Mouse (Mus musculus) CH12.LX (cell line): ENCODE measurements around the gene Ypel4. TPM values are rescaled to one million over a fixed set of nuclear protein-coding genes. Genes with fewer than 3 reads are reported as not detected.

ENCODE experiments used
- DNase-seq: peaks from one replicate; pipeline ENCODE4 v3.0.0-alpha.2; 2013; ENCODE audit errors: extremely low read depth
- H3K27ac ChIP-seq: 2 replicates; pipeline ENCODE4 v1.5.1; 2012; ENCODE audit warnings: low read depth, mild to moderate bottlenecking, control low read depth, moderate library complexity; ENCODE audit not compliant: insufficient read depth
- H3K27me3 ChIP-seq: replicated peaks from 2 replicates; pipeline ENCODE3; 2012; ENCODE audit warnings: inconsistent platforms
- H3K36me3 ChIP-seq, 2 experiments: replicated peaks in 1 of 2; 2 replicates each; pipeline versions ENCODE3 to v1.6.1; 2012; ENCODE audit warnings: inconsistent platforms in 1 of 2, low read length in 1 of 2, mild to moderate bottlenecking in 1 of 2, mixed read lengths in 1 of 2, moderate library complexity in 1 of 2; ENCODE audit not compliant: control insufficient read depth in 1 of 2, insufficient read depth in 1 of 2
- H3K4me1 ChIP-seq, 2 experiments: 2 replicates each; pipeline ENCODE4 v1.6.1; 2012; ENCODE audit warnings: inconsistent platforms in 1 of 2, moderate library complexity in 1 of 2; ENCODE audit not compliant: insufficient read depth in 2 of 2, control insufficient read depth in 1 of 2
- H3K4me2 ChIP-seq: 2 replicates; pipeline ENCODE4 v1.6.1; 2012; ENCODE audit warnings: low read depth, mild to moderate bottlenecking, control low read depth; ENCODE audit not compliant: poor library complexity, insufficient read depth, severe bottlenecking
- H3K4me3 ChIP-seq, 3 experiments: fragments of 150-350 bp in 1 of 3; sonication (generic) in 1 of 3; replicated peaks in 1 of 3; 2 replicates each; pipeline versions ENCODE3 to v1.5.1; 2011 to 2012; ENCODE audit warnings: low read depth in 2 of 3, low read length in 2 of 3, mild to moderate bottlenecking in 2 of 3, moderate library complexity in 2 of 3, control low read depth in 1 of 3, improper control_type of control experiment in 1 of 3, inconsistent platforms in 1 of 3, mixed read lengths in 1 of 3; ENCODE audit not compliant: poor library complexity in 1 of 3
- H3K79me2 ChIP-seq: replicated peaks from 2 replicates; pipeline ENCODE4 v1.6.1; 2012; ENCODE audit warnings: mild to moderate bottlenecking, moderate library complexity; ENCODE audit not compliant: control insufficient read depth, poor library complexity, insufficient read depth, severe bottlenecking; ENCODE audit errors: extremely low read depth
- H3K9ac ChIP-seq: 2 replicates; pipeline ENCODE4 v1.6.1; 2012; ENCODE audit warnings: low read depth, mild to moderate bottlenecking, control low read depth, moderate library complexity; ENCODE audit not compliant: insufficient read depth
- H3K9me3 ChIP-seq: replicated peaks from 2 replicates; pipeline ENCODE3; 2012; ENCODE audit warnings: low read length, inconsistent platforms, mixed read lengths
- CHD1 ChIP-seq: IDR thresholded peaks from 2 replicates; pipeline ENCODE4 v1.6.1; 2012; ENCODE audit warnings: low read depth, low read length, improper control_type of control experiment, inconsistent platforms
- ELF1 ChIP-seq: IDR thresholded peaks from 2 replicates; pipeline ENCODE4 v1.6.1; 2014; ENCODE audit warnings: low read depth, mild to moderate bottlenecking, inconsistent platforms, low read length, improper control_type of control experiment
- ETS1 ChIP-seq: conservative IDR thresholded peaks from 2 replicates; pipeline ENCODE4 v1.6.1; 2012; ENCODE audit warnings: low read depth, mild to moderate bottlenecking, inconsistent platforms, low read length, improper control_type of control experiment, moderate library complexity
- GABPA ChIP-seq: IDR thresholded peaks from 2 replicates; pipeline ENCODE4 v1.6.1; 2012; ENCODE audit warnings: low read depth, low read length, improper control_type of control experiment, inconsistent platforms; ENCODE audit not compliant: insufficient replicate concordance
- HCFC1 ChIP-seq: IDR thresholded peaks from 2 replicates; pipeline ENCODE4 v1.6.1; 2012; ENCODE audit warnings: low read depth, mild to moderate bottlenecking, inconsistent platforms, low read length, improper control_type of control experiment
- IRF4 ChIP-seq: IDR thresholded peaks from 2 replicates; pipeline ENCODE4 v1.6.1; 2014; ENCODE audit warnings: low read depth, mild to moderate bottlenecking, inconsistent platforms, low read length, improper control_type of control experiment
- JUND ChIP-seq: conservative IDR thresholded peaks from 2 replicates; pipeline ENCODE4 v1.6.1; 2011; ENCODE audit warnings: low read depth, low read length, improper control_type of control experiment
- MAFK ChIP-seq: IDR thresholded peaks from 2 replicates; pipeline ENCODE4 v1.6.1; 2011; ENCODE audit warnings: low read length, improper control_type of control experiment; ENCODE audit not compliant: insufficient replicate concordance
- MAZ ChIP-seq: IDR thresholded peaks from 2 replicates; pipeline ENCODE4 v1.6.1; 2012; ENCODE audit warnings: low read depth, mild to moderate bottlenecking, inconsistent platforms, low read length, improper control_type of control experiment, moderate library complexity
- MEF2A ChIP-seq: IDR thresholded peaks from 2 replicates; pipeline ENCODE4 v1.6.1; 2014; ENCODE audit warnings: low read depth, mild to moderate bottlenecking, inconsistent platforms, low read length, improper control_type of control experiment, borderline replicate concordance
- NELFE ChIP-seq: IDR thresholded peaks from 2 replicates; pipeline ENCODE4 v1.6.1; 2011; ENCODE audit warnings: low read depth, low read length, improper control_type of control experiment
- NRF1 ChIP-seq: IDR thresholded peaks from 2 replicates; pipeline ENCODE4 v1.6.1; 2014; ENCODE audit warnings: low read depth, mild to moderate bottlenecking, inconsistent platforms, low read length, improper control_type of control experiment, moderate library complexity
- POLR2AphosphoS2 ChIP-seq: IDR thresholded peaks from 2 replicates; pipeline ENCODE4 v1.6.1; 2011; ENCODE audit warnings: low read depth, low read length, improper control_type of control experiment
- SMC3 ChIP-seq: IDR thresholded peaks from 2 replicates; pipeline ENCODE4 v1.6.1; 2011; ENCODE audit warnings: low read depth, low read length, improper control_type of control experiment
- UBTF ChIP-seq: IDR thresholded peaks from 2 replicates; pipeline ENCODE4 v1.6.1; 2012; ENCODE audit warnings: low read depth, mild to moderate bottlenecking, inconsistent platforms, low read length, improper control_type of control experiment, moderate library complexity
- USF1 ChIP-seq: IDR thresholded peaks from 2 replicates; pipeline ENCODE4 v1.6.1; 2014; ENCODE audit warnings: low read depth, mild to moderate bottlenecking, inconsistent platforms, low read length, improper control_type of control experiment
- ZC3H11A ChIP-seq: IDR thresholded peaks from 2 replicates; pipeline ENCODE4 v1.6.1; 2012; ENCODE audit warnings: low read depth, mild to moderate bottlenecking, inconsistent platforms, low read length, improper control_type of control experiment
- ZMIZ1 ChIP-seq: IDR thresholded peaks from 2 replicates; pipeline ENCODE4 v1.6.1; 2012; ENCODE audit warnings: low read depth, mild to moderate bottlenecking, inconsistent platforms, low read length, improper control_type of control experiment
- ZNF384 ChIP-seq: IDR thresholded peaks from 2 replicates; pipeline ENCODE4 v1.6.1; 2012; ENCODE audit warnings: low read depth, low read length, improper control_type of control experiment, inconsistent platforms
- dilution Hi-C: fragments of 300-500 bp; cut with MboI; formaldehyde crosslinking; loops from 2 replicates; pipeline ENCODE4 v1.14.3; 2020; ENCODE audit warnings: low sequenced_read_pairs; ENCODE audit not compliant: extremely low pct_unique_long_range_greater_than_20kb, extremely low pct_ligation_motif_present
- in situ Hi-C: fragments of 300-500 bp; cut with MboI; formaldehyde crosslinking; loops from 3 replicates; pipeline ENCODE4 v1.14.3; 2019; ENCODE audit warnings: low sequenced_read_pairs, low pct_ligation_motif_present, low pct_unique_long_range_greater_than_20kb, mixed read lengths
- polyA plus RNA-seq: library from polyadenylated mRNA; unstranded; fragments of >175 nt; gene quantifications from 2 replicates; pipeline ENCODE4 v1.2.1, GENCODE M21; 2012; ENCODE audit warnings: low read depth; ENCODE audit not compliant: insufficient read length
- total RNA-seq, 2 experiments: library from RNA; depleted of rRNA; stranded (reverse); fragments of 300-350 nt in 1 of 2; fragments of >200 nt in 1 of 2; gene quantifications; 2 replicates each; pipeline ENCODE4 v1.2.3; 2012 to 2014

Ypel4 gene
- total and polyA plus RNA-seq, 3 experiments: 0.59 TPM; not detected in 2

GRCm38 (mm10) chr2:84770501-84770900 lies 36.6 kb downstream of the Ypel4 start:
- Histone ChIP-seq H3K27ac (no peak overlapping the region), H3K4me2 (no peak overlapping the region), H3K36me3 (no peaks in the 10 kb centered on the region), H3K9ac (no peak overlapping the region), H3K4me1 (no peaks in the 10 kb centered on the region), H3K9me3 (no peaks in the 10 kb centered on the region), H3K27me3 (peaks cover 55% of the 10 kb centered on the region), H3K79me2 (no peaks in the 10 kb centered on the region), H3K4me3 (no peak overlapping the region)
- TF ChIP-seq MAFK (no peak), NRF1 (no peak), UBTF (no peak), ELF1 (no peak), ZMIZ1 (no peak), MAZ (no peak), ETS1 (no peak), CHD1 (no peak), ZNF384 (no peak), IRF4 (no peak), MEF2A (no peak), HCFC1 (no peak), NELFE (no peak), USF1 (no peak), SMC3 (no peak)
- DNase-seq: no peak
- dilution Hi-C loops: no loop called here
- in situ Hi-C loops: no loop called here

- Histone ChIP-seq H3K27ac (no peak overlapping the region), H3K36me3 (no peaks in the 10 kb centered on the region), H3K4me3 (no peak overlapping the region), H3K9ac (no peak overlapping the region), H3K27me3 (peaks cover 63% of the 10 kb centered on the region), H3K9me3 (no peaks in the 10 kb centered on the region), H3K4me1 (no peaks in the 10 kb centered on the region), H3K79me2 (no peaks in the 10 kb centered on the region), H3K4me2 (no peak overlapping the region)
- DNase-seq: no peak
- in situ Hi-C loops (no loop called here), dilution Hi-C loops (no loop called here)
- TF ChIP-seq USF1 (no peak), JUND (no peak), ZC3H11A (no peak), GABPA (no peak), POLR2AphosphoS2 (no peak)
These were observed 38.6 kb downstream of the Ypel4 start for GRCm38 (mm10) chr2:84772454-84772853.
